Mouse (Mus musculus): ENCODE data around the gene Prr12. TPM values are rescaled to one million over a fixed set of nuclear protein-coding genes. Genes with fewer than 3 reads are reported as not detected.
"Not testable (repeated sequence)": the region's sequence is repeated elsewhere in the genome, so short reads cannot be mapped to it uniquely, and the experiment has no call there.

Prr12 gene
- 10 to 100 TPM; 67.3 to 67.9 TPM for total RNA-seq (2021)
- long read RNA-seq, experiment 1, partial matches to known transcripts: 6 of 10 reads
- long read RNA-seq, experiment 1, other reads (novel, unspliced or antisense): 0 of 10 reads
- long read RNA-seq, experiment 2, partial matches to known transcripts: 3 of 9 reads
- long read RNA-seq, experiment 2, other reads (novel, unspliced or antisense): 4 of 9 reads

DNA sequence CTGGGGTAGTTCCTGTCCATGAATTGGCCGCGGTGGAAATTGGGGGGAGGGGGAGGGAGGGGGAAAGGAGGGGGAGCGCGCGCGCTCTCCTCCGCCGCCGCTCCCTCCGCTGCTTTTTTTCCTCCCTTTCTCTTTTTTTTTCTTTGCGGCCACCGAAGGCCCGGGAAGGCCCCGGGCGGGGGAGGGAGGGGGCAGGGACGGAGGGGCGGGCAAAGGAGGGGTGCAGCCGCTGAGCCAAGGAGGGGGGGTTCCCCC is at the start of gene Prr12:
Gene Prr12 (minus strand): TSS at position 20 of the 255 bp plus-strand sequence.
- no peak for DNase-seq (ENCODE audit: low spot score in 2 of 2)

GRCm38 (mm10) chr7:45102441-45102840 is 49.8 kb upstream of the Prr12 start:
- no peak for DNase-seq (ENCODE audit: low spot score in 2 of 2)

GRCm38 (mm10) chr7:45100046-45100445 is 47.4 kb upstream of the Prr12 start:
- DNase-seq (ENCODE audit: low spot score in 2 of 2): no peak

- no peak for DNase-seq (ENCODE audit: low spot score in 2 of 2)
Observed at GRCm38 (mm10) chr7:45098541-45099240, 46.0 kb upstream of the Prr12 start.

- DNase-seq (ENCODE audit: low spot score in 2 of 2): no peak
Observed at GRCm38 (mm10) chr7:45097479-45097878, 44.8 kb upstream of the Prr12 start.

- not testable (repeated sequence) for DNase-seq (ENCODE audit: low spot score in 2 of 2)
Observed at GRCm38 (mm10) chr7:45095965-45096364, 43.3 kb upstream of the Prr12 start.

DNA sequence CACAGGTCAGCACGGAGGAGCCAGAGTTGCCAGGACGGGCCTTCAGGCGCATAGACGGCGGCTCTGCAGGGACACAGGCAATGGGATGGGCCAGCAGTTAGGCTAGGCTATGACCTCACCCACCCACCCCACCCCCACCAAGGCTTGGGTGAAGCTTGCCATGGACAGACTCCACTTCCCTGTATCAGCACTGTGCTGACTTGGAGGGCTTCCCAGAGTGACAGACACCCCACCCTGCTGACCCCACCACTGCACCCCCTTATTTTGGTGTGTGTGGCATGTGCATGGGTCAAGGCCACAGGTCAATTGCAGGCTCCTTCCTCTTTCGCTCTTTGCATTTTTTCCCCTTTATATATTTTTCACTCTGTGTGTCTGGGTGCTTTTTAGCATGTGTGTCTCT is 42.7 kb upstream of the Prr12 start:
- DNase-seq (ENCODE audit: low spot score in 2 of 2): no peak

GRCm38 (mm10) chr7:45094121-45094520 is 41.4 kb upstream of the Prr12 start:
- no peak for DNase-seq (ENCODE audit: low spot score in 2 of 2)

GRCm38 (mm10) chr7:45093516-45093905 is 40.8 kb upstream of the Prr12 start:
- DNase-seq (ENCODE audit: low spot score in 2 of 2): no peak

DNA sequence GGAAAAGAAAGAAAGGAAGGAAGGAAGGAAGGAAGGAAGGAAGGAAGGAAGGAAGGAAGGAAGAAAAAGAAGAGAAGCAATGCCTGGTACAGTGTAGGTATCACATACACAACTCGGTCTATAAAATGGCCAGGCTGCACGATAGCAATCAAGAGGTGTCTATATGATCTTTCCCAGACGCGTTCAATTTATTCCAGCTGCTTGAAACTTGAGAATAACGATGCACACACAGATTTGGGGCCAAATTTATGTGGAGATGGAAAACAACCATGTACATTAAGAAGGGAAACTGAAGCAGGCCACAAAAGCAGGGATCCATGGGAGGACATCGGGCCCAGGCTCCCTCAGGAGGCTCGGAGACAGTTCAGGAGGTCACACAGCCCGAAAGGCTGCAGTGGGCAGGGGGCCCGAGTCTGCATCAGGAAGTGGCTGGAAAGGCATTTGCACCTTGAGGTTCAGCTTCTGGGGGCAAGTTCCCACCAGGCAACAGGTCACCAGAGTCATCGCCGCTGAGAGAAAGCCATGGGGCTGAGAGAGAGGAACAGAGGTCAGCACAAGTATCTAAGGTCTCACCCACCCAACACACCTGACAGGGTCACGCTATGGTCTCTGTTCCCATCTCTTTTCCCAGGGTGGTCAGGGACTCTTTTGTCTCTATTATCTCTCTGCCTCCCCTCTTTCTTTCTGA is 40.3 kb upstream of the Prr12 start:
- no peak for DNase-seq (ENCODE audit: low spot score in 2 of 2)

DNA sequence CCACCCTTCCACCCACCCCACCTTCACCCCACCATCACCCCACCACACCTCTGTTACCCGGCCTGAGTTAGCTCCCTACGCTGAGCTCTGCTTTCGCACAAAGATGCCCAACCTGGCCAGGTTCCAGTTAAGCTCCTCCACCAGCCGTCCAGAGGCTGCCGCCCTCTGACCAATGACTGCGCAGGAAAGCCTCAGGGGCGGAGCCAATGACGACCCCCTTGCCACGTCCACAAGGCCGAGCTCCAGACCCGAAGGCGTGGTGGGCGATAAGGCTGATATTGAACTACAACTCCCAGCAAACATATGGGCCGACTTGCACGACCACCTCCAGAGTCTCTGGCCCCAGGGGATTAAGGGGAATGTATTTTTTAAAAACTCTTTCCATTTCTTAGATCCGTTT is 39.4 kb upstream of the Prr12 start, which contains the start of gene Rcn3:
Gene Rcn3 (minus strand): TSS at position 174 of the 400 bp plus-strand sequence.
- DNase-seq (ENCODE audit: low spot score in 2 of 2): peak in 1 of 2 experiments; percentile 70

GRCm38 (mm10) chr7:45091001-45091990 is 38.6 kb upstream of the Prr12 start:
- no peak for DNase-seq (ENCODE audit: low spot score in 2 of 2)

DNA sequence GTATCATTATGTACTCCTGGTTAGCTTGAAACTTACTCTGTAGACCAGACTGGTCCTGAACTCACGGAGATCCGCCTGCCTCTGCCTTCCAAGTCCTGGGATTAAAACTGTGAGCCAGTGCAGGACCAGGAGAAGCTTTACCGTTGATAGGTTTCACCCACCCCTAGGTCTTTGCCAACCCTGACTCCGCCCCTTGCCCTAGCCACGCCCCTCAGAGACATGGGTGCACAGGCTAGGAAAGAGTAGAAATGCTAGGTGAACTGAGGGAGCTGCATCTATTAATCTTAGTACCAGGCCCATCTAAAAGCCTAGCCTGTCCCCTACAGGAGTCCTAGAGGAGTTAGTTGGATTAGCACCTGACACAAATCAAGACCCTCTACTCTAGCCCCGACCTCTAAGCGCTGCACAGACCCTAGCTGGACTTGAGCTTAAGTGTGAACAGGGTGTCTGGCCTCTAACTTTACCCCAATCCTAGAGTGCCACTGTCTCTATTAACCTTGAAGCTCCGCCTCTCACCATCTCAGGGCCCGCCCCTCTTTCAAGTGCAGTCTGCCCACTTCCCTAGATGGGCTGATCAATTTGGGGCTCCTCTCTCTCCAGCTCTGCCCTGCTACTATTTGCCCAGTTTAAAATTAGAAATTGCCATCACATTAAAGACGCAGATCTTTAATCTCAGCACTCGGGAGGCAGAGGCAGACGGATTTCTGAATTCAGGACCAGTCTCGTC is 37.7 kb upstream of the Prr12 start:
- DNase-seq (ENCODE audit: low spot score in 2 of 2): no peak

DNA sequence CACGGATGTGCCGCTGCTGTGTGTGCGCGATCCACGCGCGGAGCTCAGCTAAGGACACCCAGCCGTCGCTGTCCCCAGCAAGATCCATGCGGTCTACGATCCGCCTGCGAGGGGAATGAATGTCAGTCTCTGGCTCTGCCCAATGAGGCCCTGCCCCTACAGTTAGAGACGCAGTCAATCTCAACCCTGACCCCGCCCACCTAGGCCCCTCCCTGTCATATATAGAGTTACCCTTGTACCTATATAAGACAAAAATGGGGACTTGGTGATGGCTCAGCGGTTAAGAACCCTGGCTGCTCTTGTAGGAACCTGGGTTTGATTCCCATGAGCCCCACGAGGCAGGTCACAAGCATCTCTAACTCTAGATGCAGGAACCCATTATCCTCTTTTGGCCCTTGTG is 35.9 kb upstream of the Prr12 start:
- no peak for DNase-seq (ENCODE audit: low spot score in 2 of 2)

DNA sequence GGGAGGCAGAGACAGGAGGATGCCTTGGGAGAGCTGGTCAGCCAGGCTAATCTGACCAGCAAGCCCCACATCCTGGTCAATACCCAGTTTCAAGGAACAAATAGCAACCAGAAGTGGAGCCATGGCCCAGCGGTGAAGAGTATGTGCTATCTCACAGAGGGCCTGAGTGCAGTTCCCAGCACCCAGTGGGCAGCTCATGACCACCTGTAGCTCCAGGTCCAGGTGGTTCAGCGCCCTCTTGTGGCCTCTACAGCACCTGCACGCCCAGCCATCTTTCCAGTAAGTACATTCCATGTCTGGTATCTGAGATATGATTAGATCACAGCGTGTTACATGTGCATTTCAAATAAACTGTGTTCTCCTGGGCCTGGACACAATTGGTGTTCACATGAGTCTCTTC is 33.4 kb upstream of the Prr12 start:
- no peak for DNase-seq (ENCODE audit: low spot score in 2 of 2)

DNA sequence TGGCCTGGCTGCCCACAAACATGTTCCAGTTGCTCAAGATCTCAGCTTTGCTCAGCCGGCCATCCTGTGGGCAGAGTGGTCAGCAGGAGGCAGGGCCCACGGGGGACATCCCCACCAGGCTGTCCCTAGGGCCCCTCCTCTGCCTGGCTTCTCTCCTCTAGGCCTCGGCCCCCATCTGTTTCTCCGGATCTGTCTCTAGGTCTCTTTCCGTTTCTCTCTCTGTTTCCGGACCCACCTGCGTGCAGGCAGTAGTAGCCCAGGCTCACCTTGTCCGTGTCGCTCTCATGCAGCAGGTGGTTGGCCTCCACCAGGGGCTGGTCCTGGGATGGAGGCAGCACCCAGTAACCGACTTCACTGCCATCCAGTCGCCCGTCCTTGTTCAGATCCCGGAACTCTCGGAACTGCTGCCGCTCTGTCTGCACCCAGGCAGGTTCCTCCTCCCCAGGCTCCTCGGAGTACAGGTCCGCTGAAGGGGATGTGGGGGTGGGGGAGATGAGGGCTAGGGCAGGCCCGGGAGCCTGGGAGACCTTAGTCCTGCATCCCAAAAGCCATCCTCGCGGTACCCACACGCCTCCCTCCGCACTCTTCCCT is 30.7 kb upstream of the Prr12 start:
- DNase-seq (ENCODE audit: low spot score in 2 of 2): no peak

GRCm38 (mm10) chr7:45082401-45083299 is 30.0 kb upstream of the Prr12 start:
- no peak for DNase-seq (ENCODE audit: low spot score in 2 of 2)

DNA sequence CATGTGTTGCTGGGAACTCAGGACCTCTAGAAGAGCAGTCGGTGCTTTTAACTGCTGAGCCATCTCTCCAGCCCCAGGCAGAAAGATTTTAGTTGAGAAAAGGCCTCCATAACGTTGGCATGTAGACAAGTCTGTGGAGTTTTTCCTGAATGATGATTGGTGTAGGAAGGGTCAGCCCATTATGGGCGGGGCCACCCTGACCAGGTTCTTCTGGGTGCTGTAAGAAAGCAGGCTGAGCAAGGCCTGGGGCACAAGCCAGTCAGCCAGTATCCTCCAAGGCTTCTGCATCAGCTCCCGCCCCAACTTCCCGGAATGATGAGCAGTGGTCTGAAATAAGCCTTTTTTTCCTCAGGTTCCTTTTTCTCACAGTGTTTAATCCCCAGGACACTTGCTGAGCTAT is 28.3 kb upstream of the Prr12 start:
- no peak for DNase-seq (ENCODE audit: low spot score in 2 of 2)

- DNase-seq (ENCODE audit: low spot score in 2 of 2): peak; percentile 90 to 94
Observed at GRCm38 (mm10) chr7:45079856-45080255, 27.2 kb upstream of the Prr12 start.

Measured in layer of hippocampus, postnatal 14 days (tissue).